Mouse (Mus musculus) layer of hippocampus, postnatal 10 days (tissue): ENCODE data around the gene Kcnip4. TPM values are rescaled to one million over a fixed set of nuclear protein-coding genes. Genes with fewer than 3 reads are reported as not detected.

Source experiments
- DNase-seq, 2 experiments: peaks; one replicate each; pipeline ENCODE4 v3.0.0; 2021; ENCODE audit warnings: low spot score in 2 of 2
- total RNA-seq, 2 experiments: library from RNA; stranded (reverse); gene quantifications; 2 replicates each; pipeline ENCODE4 v1.2.3; 2021

Gene Kcnip4
- total RNA-seq, 2 experiments from 2014 or later, result 34.6 to 38.1 TPM

GRCm38 (mm10) chr5:49259356-49259755 is 265.4 kb downstream of the Kcnip4 start:
- DNase-seq, result no peak

GRCm38 (mm10) chr5:49256850-49257249 is 267.9 kb downstream of the Kcnip4 start:
- no peak for DNase-seq

- no peak for DNase-seq
Measured at GRCm38 (mm10) chr5:49255983-49256382, 268.7 kb downstream of the Kcnip4 start.

- DNase-seq, result no peak
Measured at GRCm38 (mm10) chr5:49247081-49247480, 277.6 kb downstream of the Kcnip4 start.

GRCm38 (mm10) chr5:49244414-49244813 is 280.3 kb downstream of the Kcnip4 start:
- DNase-seq, result no peak

GRCm38 (mm10) chr5:49241708-49242107 is 283.0 kb downstream of the Kcnip4 start:
- no peak for DNase-seq

GRCm38 (mm10) chr5:49201164-49201756 is 323.4 kb downstream of the Kcnip4 start:
- DNase-seq, result no peak

GRCm38 (mm10) chr5:49188236-49188635 is 336.5 kb downstream of the Kcnip4 start:
- DNase-seq, result no peak

- DNase-seq, result no peak
Measured at GRCm38 (mm10) chr5:49150116-49150811, 374.4 kb downstream of the Kcnip4 start.

- DNase-seq, result no peak
Measured at GRCm38 (mm10) chr5:49149684-49150083, 375.0 kb downstream of the Kcnip4 start.

- DNase-seq, result no peak
Measured at GRCm38 (mm10) chr5:49095432-49095831, 429.3 kb downstream of the Kcnip4 start.

- peak; percentile 20 to 42 for DNase-seq
Measured at GRCm38 (mm10) chr5:49094945-49095344, 429.8 kb downstream of the Kcnip4 start.

- no peak for DNase-seq
Measured at GRCm38 (mm10) chr5:49094306-49094705, 430.4 kb downstream of the Kcnip4 start.

- peak; percentile 92 to 93 for DNase-seq
Measured at GRCm38 (mm10) chr5:49090122-49090680, 434.5 kb downstream of the Kcnip4 start.

GRCm38 (mm10) chr5:49065646-49066045 is 459.1 kb downstream of the Kcnip4 start:
- DNase-seq, result no peak

GRCm38 (mm10) chr5:49058926-49059325 is 465.8 kb downstream of the Kcnip4 start:
- no peak for DNase-seq

- no peak for DNase-seq
Measured at GRCm38 (mm10) chr5:49057636-49058340, 466.9 kb downstream of the Kcnip4 start.

- no peak for DNase-seq
Measured at GRCm38 (mm10) chr5:49047960-49048359, 476.7 kb downstream of the Kcnip4 start.

- DNase-seq, result no peak
Measured at GRCm38 (mm10) chr5:49041259-49041845, 483.4 kb downstream of the Kcnip4 start.

- DNase-seq, result no peak
Measured at GRCm38 (mm10) chr5:48997359-48997758, 527.3 kb downstream of the Kcnip4 start.

GRCm38 (mm10) chr5:48989145-48989659 is 535.5 kb downstream of the Kcnip4 start:
- no peak for DNase-seq
